Mouse (Mus musculus) stomach, postnatal 0 days (tissue): Measurements from ENCODE around the gene 1810043G02Rik. TPM values are rescaled to one million over a fixed set of nuclear protein-coding genes. Genes with fewer than 3 reads are reported as not detected.
"Not testable (repeated sequence)": the region's sequence is repeated elsewhere in the genome, so short reads cannot be mapped to it uniquely, and the experiment has no call there.

ENCODE experiments used
- ATAC-seq: fragments of 200-750 bp; cut with Nextera tagmentation; 2 replicates; pipeline ENCODE4 v1.8.0; 2017; ENCODE audit not compliant: low FRiP score, low TSS enrichment
- DNase-seq: peaks from one replicate; pipeline ENCODE4 v3.0.0-alpha.2; 2016; ENCODE audit warnings: low spot score
- H3K27ac ChIP-seq: fragments of 300-500 bp; sonication (generic); replicated peaks from 2 replicates; pipeline ENCODE4 v1.5.1; 2014; ENCODE audit warnings: mild to moderate bottlenecking, control low read depth
- H3K27me3 ChIP-seq: fragments of 300-500 bp; sonication (generic); 2 replicates; pipeline ENCODE4 v1.6.1; 2014; ENCODE audit warnings: low read length; ENCODE audit not compliant: control insufficient read depth, insufficient read depth
- H3K36me3 ChIP-seq: fragments of 300-500 bp; sonication (generic); 2 replicates; pipeline ENCODE4 v1.6.1; 2014; ENCODE audit warnings: low read length, mixed read lengths; ENCODE audit not compliant: control insufficient read depth, insufficient read depth
- H3K4me1 ChIP-seq: fragments of 300-500 bp; sonication (generic); replicated peaks from 2 replicates; pipeline ENCODE4 v1.6.1; 2014; ENCODE audit warnings: antibody characterized with exemption; ENCODE audit not compliant: control insufficient read depth, insufficient read depth
- H3K4me2 ChIP-seq: fragments of 300-500 bp; sonication (generic); replicated peaks from 2 replicates; pipeline ENCODE4 v1.6.1; 2014; ENCODE audit warnings: low read depth, mild to moderate bottlenecking, control low read depth, moderate library complexity
- H3K4me3 ChIP-seq: fragments of 300-500 bp; sonication (generic); 2 replicates; pipeline ENCODE4 v1.5.1; 2014; ENCODE audit warnings: low read depth, low read length, control low read depth
- H3K9ac ChIP-seq: fragments of 300-500 bp; sonication (generic); 2 replicates; pipeline ENCODE4 v1.6.1; 2014; ENCODE audit warnings: mild to moderate bottlenecking, low read length, control low read depth, mixed read lengths
- H3K9me3 ChIP-seq: fragments of 300-500 bp; sonication (generic); 2 replicates; pipeline ENCODE4 v1.6.1; 2016; ENCODE audit warnings: low read length; ENCODE audit not compliant: control insufficient read depth
- CTCF ChIP-seq: IDR thresholded peaks from 2 replicates; pipeline ENCODE4 v1.5.1; 2016; ENCODE audit warnings: antibody characterized with exemption, low read depth, mild to moderate bottlenecking, moderate library complexity
- EP300 ChIP-seq: optimal IDR thresholded peaks from 2 replicates; pipeline ENCODE3; 2016; ENCODE audit warnings: antibody characterized with exemption
- WGBS: fragments of 180-500 bp; shearing (Covaris S2); extraction: QIAGEN DNeasy Blood & Tissue Kit; methylation state at CpG from one replicate; pipeline ENCODE4 v1.1.7; 2014; 5-methylcytosine and 5-hydroxymethylcytosine counted together
- polyA plus RNA-seq: library from polyadenylated mRNA; unstranded; fragments of >200 nt; fragmentation: Nextera tagmentation; extraction: Ambion mirVana; gene quantifications from 2 replicates; pipeline ENCODE4 v1.2.1, GENCODE M21; 2015

Gene 1810043G02Rik
- 16.1 and 18.8 TPM in 2 replicates for polyA plus RNA-seq

DNA sequence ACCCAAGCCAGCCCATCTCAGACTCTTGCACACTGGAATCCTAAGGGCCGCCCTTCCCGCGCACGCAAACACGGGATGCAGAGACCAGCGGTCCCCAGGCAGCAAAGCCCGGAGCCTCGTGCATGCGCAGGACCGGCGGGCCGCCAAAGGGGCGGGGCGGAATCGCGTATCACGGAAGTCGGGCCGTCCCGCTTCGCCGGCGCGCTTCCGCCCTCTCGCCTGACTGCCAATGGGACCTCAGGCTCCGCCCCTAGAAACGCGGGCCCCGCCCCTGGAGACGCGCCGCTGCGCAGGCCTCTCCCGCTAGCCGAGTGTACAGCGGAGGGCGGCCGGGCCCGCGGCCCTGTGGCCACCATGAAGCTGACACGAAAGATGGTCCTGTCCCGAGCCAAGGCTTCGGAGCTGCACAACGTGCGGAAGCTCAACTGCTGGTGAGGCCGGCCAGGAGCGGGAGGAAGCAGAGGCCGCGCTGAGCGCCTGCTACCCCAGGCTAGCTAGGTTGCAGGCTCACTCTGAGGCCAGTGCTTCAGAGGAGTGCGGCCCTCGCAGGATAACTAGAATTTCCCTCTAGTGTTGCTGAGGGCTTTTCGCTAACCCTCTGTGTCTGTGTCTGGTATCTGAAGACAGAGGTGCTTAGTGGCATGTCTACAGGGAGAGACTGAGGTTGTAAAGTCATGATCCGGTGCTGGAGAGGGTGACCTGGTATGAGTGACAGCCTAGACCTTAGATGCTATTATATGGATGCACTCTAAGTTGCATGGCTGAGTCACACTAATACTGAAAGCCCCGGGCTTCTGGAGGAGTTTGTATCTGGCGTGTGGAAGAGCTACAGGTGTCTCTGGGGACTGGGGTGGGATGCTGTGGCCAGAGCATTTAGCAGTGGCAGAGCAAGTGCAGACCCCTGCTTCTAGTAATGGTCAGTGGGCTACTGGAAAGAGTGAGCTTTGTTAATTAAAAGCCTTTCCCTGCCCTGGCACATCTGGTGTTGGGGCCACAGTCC lies at the start of gene 1810043G02Rik:
Gene 1810043G02Rik, plus strand, starts transcription at position 174 of the 1,000 bp plus-strand sequence.
- peak; percentile 93 for ATAC-seq
- peak; percentile 99 for DNase-seq
- no peaks in the 10 kb centered on the region for H3K27me3 ChIP-seq
- no peak for TF ChIP-seq EP300
- TF ChIP-seq CTCF: no peak
- no peaks in the 10 kb centered on the region for H3K36me3 ChIP-seq
- H3K27ac ChIP-seq: peak within 1 kb of the TSS; percentile 63; the same call in 1 of the 2 replicates
- H3K9me3 ChIP-seq: no peaks in the 10 kb centered on the region
- peak within 1 kb of the TSS; percentile 70 for H3K4me3 ChIP-seq
- peak within 1 kb of the TSS; percentile 69 for H3K9ac ChIP-seq
- H3K4me2 ChIP-seq: peak within 1 kb of the TSS; percentile 66
- H3K4me1 ChIP-seq: peaks cover 3% of the 10 kb centered on the region
- WGBS: under 1% methylated on average over 55 of the region's 57 CpGs

GRCm38 (mm10) chr10:77939685-77940084 lies 38.6 kb upstream of the 1810043G02Rik start:
- H3K4me3 ChIP-seq: no peak overlapping the region
- WGBS: 59% methylated on average over 2 of the region's 2 CpGs
- ATAC-seq (no peak), DNase-seq (no peak)
- no peaks in the 10 kb centered on the region for H3K9me3 ChIP-seq
- H3K4me1 ChIP-seq: no peaks in the 10 kb centered on the region
- H3K36me3 ChIP-seq: no peaks in the 10 kb centered on the region
- no peak overlapping the region for H3K4me2 ChIP-seq
- no peak overlapping the region for H3K27ac ChIP-seq
- TF ChIP-seq CTCF (no peak), EP300 (no peak)
- H3K27me3 ChIP-seq: no peaks in the 10 kb centered on the region
- no peak overlapping the region for H3K9ac ChIP-seq

DNA sequence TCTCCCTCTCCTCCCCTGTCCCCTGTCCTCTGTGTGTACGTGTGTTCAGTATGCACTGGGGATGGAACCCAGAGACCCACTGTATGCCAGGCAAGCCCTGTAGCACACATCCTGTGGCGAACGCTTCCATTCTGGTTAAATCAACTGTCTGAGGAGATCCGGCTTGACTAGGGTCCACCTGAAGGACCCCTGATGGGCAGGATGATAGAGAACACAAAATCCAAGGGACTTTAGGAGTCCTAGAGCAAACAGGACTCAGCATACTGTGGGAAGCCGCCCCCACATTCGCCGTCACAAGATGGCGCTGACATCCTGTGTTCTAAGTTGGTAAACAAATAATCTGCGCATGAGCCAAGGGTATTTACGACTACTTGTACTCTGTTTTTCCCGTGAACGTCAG lies 27.9 kb upstream of the 1810043G02Rik start:
- not testable (repeated sequence) for DNase-seq, H3K27ac ChIP-seq, H3K4me2 ChIP-seq, H3K4me3 ChIP-seq, H3K36me3 ChIP-seq, H3K9me3 ChIP-seq, ATAC-seq, H3K9ac ChIP-seq, H3K27me3 ChIP-seq, H3K4me1 ChIP-seq
- WGBS: 90% methylated on average over 8 of the region's 12 CpGs

GRCm38 (mm10) chr10:77962725-77963124 lies 15.6 kb upstream of the 1810043G02Rik start:
- Histone ChIP-seq H3K36me3 (no peaks in the 10 kb centered on the region), H3K4me3 (no peak overlapping the region), H3K9me3 (no peaks in the 10 kb centered on the region), H3K4me1 (no peaks in the 10 kb centered on the region), H3K9ac (no peak overlapping the region), H3K4me2 (no peak overlapping the region), H3K27ac (no peak overlapping the region), H3K27me3 (no peaks in the 10 kb centered on the region)
- WGBS: 82% methylated on average over 2 of the region's 2 CpGs
- ATAC-seq: no peak
- no peak for TF ChIP-seq EP300
- TF ChIP-seq CTCF: no peak
- DNase-seq: no peak

DNA sequence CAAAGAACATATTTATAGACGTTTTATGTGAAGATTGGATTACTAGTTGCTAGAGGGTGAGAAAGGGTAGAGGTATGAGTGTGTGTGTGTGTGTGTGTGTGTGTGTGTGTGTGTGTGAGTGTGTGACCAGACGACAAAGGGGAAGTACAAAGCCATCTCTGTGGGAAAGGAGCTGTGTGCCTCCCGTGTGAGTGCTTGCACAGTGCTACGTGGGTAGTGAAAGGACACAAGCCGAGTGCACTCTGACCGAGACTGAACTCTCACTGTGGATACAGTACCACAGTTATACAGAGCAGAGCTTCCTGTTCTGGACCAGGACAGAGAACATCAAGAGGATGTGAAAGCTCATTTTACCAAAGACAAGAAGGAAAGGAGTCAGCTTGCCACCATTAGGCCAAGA lies 14.4 kb upstream of the 1810043G02Rik start:
- no peak overlapping the region for H3K27ac ChIP-seq
- 0 out of 2 replicates have a peak, but pooled peaks have one; percentile 29 for ATAC-seq
- H3K9me3 ChIP-seq: no peaks in the 10 kb centered on the region
- TF ChIP-seq EP300 (no peak), CTCF (no peak)
- no peaks in the 10 kb centered on the region for H3K27me3 ChIP-seq
- WGBS: 68% methylated on average over 6 of the region's 6 CpGs
- no peaks in the 10 kb centered on the region for H3K36me3 ChIP-seq
- no peak overlapping the region for H3K4me2 ChIP-seq
- DNase-seq: no peak
- H3K9ac ChIP-seq: no peak overlapping the region
- no peak overlapping the region for H3K4me3 ChIP-seq
- no peaks in the 10 kb centered on the region for H3K4me1 ChIP-seq

- ATAC-seq (peak; percentile 71), DNase-seq (peak; percentile 69)
- WGBS: 3% methylated on average over 26 of the region's 26 CpGs
- TF ChIP-seq CTCF (no peak), EP300 (no peak)
- Histone ChIP-seq H3K4me2 (peak overlapping the region; percentile 45), H3K36me3 (no peaks in the 10 kb centered on the region), H3K4me3 (peak overlapping the region; percentile 8; the same call in 1 of the 2 replicates), H3K9me3 (no peaks in the 10 kb centered on the region), H3K4me1 (no peaks in the 10 kb centered on the region; the same call in 1 of the 2 replicates), H3K9ac (no peak overlapping the region), H3K27ac (no peak overlapping the region), H3K27me3 (no peaks in the 10 kb centered on the region)
Measured at GRCm38 (mm10) chr10:77969274-77969972, 8.9 kb upstream of the 1810043G02Rik start.
